Mouse (Mus musculus) ES-E14 (cell line): Measurements from ENCODE around the gene Rnf145.

Experiments used
- HCFC1 ChIP-seq: IDR thresholded peaks from 2 replicates; pipeline ENCODE4 v1.6.1; 2012; ENCODE audit warnings: low read length, inconsistent platforms, borderline replicate concordance; ENCODE audit not compliant: insufficient read depth
- ZC3H11A ChIP-seq: IDR thresholded peaks from 2 replicates; pipeline ENCODE4 v1.6.1; 2012; ENCODE audit warnings: low read depth, mild to moderate bottlenecking, inconsistent platforms, low read length, borderline replicate concordance
- ZNF384 ChIP-seq: IDR thresholded peaks from 2 replicates; pipeline ENCODE4 v1.6.1; 2012; ENCODE audit warnings: low read depth, low read length, inconsistent platforms

DNA sequence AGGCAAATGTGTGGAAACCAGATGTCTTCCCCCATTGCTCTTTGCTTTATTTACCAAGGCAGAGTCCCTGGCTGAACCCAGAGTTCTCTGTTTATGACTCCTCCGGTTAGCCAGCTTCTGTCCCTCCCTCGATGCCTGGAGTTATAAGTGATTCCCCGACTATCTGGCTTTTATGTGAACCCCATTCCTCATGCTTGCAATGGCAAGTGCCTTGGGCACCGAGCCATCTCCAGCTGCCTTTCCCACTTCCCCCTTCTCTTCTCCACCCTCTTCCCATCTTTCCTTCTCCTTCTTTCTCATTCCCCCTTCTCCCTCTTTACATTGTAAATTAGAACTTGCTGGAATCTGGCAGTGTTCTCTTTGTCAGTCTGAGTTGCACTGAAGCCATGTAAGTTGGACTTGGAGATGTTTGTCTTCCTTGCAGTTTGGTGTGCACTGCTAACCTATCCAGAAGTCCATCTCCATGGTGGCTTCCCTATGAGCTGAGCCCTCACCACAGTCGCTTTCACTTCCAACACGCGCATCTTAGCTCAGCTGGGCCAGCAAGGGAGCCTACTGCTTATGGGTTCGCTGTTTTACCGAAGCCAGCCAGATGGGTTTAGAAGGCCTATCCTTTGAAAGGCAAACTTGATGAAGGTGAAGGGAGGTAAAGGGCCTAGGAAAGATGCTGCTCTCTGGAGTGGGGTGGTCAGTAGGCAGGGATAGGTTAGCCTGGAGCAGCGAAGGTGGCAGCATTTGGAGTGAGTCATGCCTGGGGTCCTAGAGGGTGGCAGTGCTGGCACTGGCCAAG lies 19.9 kb downstream of the Rnf145 start:
- TF ChIP-seq HCFC1 (no peak), ZNF384 (no peak), ZC3H11A (no peak)
